Mouse (Mus musculus) hindbrain, postnatal 0 days (tissue): Measurements from ENCODE around the gene Tcaf1. TPM values are rescaled to one million over a fixed set of nuclear protein-coding genes. Genes with fewer than 3 reads are reported as not detected.

Experiments used
- ATAC-seq: fragments of 200-750 bp; cut with Nextera tagmentation; 2 replicates; pipeline ENCODE4 v1.8.0; 2017; ENCODE audit warnings: mild to moderate bottlenecking, moderate TSS enrichment, moderate library complexity
- DNase-seq: peaks from one replicate; pipeline ENCODE4 v3.0.0-alpha.2; 2015; ENCODE audit warnings: low spot score
- H3K27ac ChIP-seq: fragments of 300-500 bp; sonication (generic); 2 replicates; pipeline ENCODE4 v1.5.1; 2014; ENCODE audit warnings: mild to moderate bottlenecking
- H3K27me3 ChIP-seq: fragments of 300-500 bp; sonication (generic); 2 replicates; pipeline ENCODE4 v1.6.1; 2014; ENCODE audit warnings: low read length, mixed read lengths; ENCODE audit not compliant: insufficient read depth
- H3K36me3 ChIP-seq: fragments of 300-500 bp; sonication (generic); 2 replicates; pipeline ENCODE4 v1.6.1; 2014; ENCODE audit warnings: low read length, mixed read lengths; ENCODE audit not compliant: insufficient read depth
- H3K4me1 ChIP-seq: fragments of 300-500 bp; sonication (generic); 2 replicates; pipeline ENCODE4 v1.6.1; 2014; ENCODE audit warnings: antibody characterized with exemption, low read length, mixed read lengths; ENCODE audit not compliant: insufficient read depth
- H3K4me2 ChIP-seq: fragments of 300-500 bp; sonication (generic); 2 replicates; pipeline ENCODE4 v1.6.1; 2014; ENCODE audit warnings: low read depth, mild to moderate bottlenecking, low read length, moderate library complexity, mixed read lengths
- H3K4me3 ChIP-seq: fragments of 300-500 bp; sonication (generic); 2 replicates; pipeline ENCODE4 v1.5.1; 2014; ENCODE audit warnings: low read length
- H3K9ac ChIP-seq: fragments of 300-500 bp; sonication (generic); replicated peaks from 2 replicates; pipeline ENCODE4 v1.6.1; 2014; ENCODE audit warnings: mild to moderate bottlenecking, low read length, moderate library complexity, mixed read lengths
- H3K9me3 ChIP-seq: fragments of 300-500 bp; sonication (generic); 2 replicates; pipeline ENCODE4 v1.6.1; 2016; ENCODE audit warnings: low read length, mixed read lengths
- CTCF ChIP-seq: IDR thresholded peaks from 2 replicates; pipeline ENCODE4 v1.5.1; 2016; ENCODE audit warnings: antibody characterized with exemption, control low read depth, low read depth
- WGBS: fragments of 180-500 bp; shearing (Covaris S2); extraction: QIAGEN DNeasy Blood & Tissue Kit; methylation state at CpG from one replicate; pipeline ENCODE4 v1.1.7; 2014; 5-methylcytosine and 5-hydroxymethylcytosine counted together
- polyA plus RNA-seq: library from polyadenylated mRNA; unstranded; fragments of >200 nt; fragmentation: Nextera tagmentation; extraction: Ambion mirVana; gene quantifications from 2 replicates; pipeline ENCODE4 v1.2.1, GENCODE M21; 2015
- total RNA-seq: library from RNA; depleted of rRNA; stranded (reverse); fragments of >200 nt; gene quantifications from 2 replicates; pipeline ENCODE4 v1.2.3, GENCODE M21; 2014; rRNA removed

The Tcaf1 gene
- total and polyA plus RNA-seq, 2 experiments from 2014 or later = 194 to 262 TPM

DNA sequence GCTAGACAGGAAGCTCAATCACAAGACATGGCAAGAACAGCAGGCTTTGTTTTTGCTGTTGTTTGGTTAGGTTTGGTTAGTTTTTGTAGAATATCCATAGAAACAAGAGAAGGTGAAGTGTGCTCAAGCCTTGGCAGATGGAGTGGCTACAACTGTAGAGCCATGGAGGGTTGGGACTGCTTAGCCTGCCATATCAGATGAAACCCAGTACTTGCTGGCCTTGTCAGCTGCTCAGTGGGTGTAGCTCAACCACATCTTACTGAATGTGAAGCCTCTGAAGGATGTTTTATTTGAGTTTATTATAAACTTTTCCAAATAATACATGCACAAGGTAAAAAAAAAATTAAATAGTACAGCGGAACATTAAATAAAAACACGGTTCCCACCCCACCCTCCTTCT, 42.2 kb downstream of the Tcaf1 start:
- WGBS = 97% methylated on average over 2 of the region's 2 CpGs
- Histone ChIP-seq H3K9me3 (no peaks in the 10 kb centered on the region), H3K27me3 (no peaks in the 10 kb centered on the region), H3K4me2 (no peak overlapping the region), H3K36me3 (peaks cover 11% of the 10 kb centered on the region), H3K9ac (no peak overlapping the region), H3K4me1 (no peaks in the 10 kb centered on the region), H3K4me3 (no peak overlapping the region), H3K27ac (no peak overlapping the region)
- DNase-seq = no peak
- TF ChIP-seq CTCF = no peak
- ATAC-seq = no peak

DNA sequence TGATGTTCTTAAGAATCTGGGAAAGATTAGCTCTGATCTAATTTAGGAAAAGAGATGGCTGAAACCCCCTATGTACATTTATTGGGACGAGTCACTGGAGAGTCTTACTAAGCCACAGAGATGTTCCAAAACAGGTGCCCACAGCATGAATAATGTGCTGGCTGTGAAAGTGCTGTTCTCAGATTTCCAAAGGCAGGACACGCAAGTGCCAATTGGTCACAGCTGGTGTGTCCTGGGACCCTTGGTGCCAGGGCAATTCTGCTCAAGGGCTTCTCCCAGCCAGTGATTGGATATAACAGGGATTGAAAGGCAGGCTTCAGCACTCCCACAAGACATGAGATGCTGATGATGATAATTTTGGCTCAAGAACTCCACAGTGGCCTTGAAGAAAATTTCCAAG, 48.1 kb downstream of the Tcaf1 start:
- ATAC-seq (0 out of 2 replicates have a peak, but pooled peaks have one; percentile 55), DNase-seq (peak; percentile 48)
- H3K9me3 ChIP-seq = no peaks in the 10 kb centered on the region
- no peaks in the 10 kb centered on the region for H3K4me1 ChIP-seq
- no peak overlapping the region for H3K4me2 ChIP-seq
- H3K9ac ChIP-seq = no peak overlapping the region
- H3K4me3 ChIP-seq = no peak overlapping the region
- H3K27ac ChIP-seq = no peak overlapping the region
- TF ChIP-seq CTCF = no peak
- H3K36me3 ChIP-seq = no peaks in the 10 kb centered on the region
- WGBS = 40% methylated on average over 2 of the region's 2 CpGs
- H3K27me3 ChIP-seq = no peaks in the 10 kb centered on the region

DNA sequence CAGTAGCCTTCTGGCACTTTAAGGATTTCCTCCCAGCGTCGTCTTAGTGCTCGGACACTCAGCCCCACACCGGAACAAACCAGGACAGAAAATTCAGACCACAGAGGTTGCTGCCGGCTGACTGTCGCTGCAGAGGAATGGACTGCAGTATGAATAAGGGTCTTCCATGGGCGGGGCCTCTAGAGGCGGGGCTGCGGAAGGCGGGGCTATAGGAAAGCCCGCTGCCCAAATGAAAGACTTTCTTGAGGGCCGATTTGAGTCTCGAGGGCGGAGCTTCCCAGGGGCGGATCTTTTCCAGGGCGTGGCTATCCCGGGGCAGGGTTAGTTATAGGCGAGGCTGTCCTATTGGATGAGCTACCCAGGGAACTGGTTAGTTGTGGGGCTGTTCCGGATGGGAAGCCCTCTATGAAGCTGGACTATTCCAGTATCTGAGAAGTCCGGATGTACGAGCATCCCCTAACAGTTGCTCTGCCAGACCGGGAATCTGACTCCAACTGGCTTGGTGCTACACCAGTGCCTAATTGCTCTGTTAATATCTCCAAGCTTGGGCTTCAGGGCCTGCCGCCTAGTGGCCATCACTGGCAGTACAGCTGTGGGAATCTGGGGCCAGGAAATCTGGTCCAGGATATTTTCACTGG, 64.9 kb downstream of the Tcaf1 start, which contains the start of gene Tcaf2:
Tcaf2 (minus strand) TSS at position 343 of the 638 bp plus-strand sequence.
- no peaks in the 10 kb centered on the region for H3K4me1 ChIP-seq
- H3K36me3 ChIP-seq = no peaks in the 10 kb centered on the region
- peak within 1 kb of the TSS; percentile 68 for H3K4me2 ChIP-seq
- no peak within 1 kb of the TSS for H3K27ac ChIP-seq
- ATAC-seq (peak; percentile 99), DNase-seq (peak; percentile 84)
- H3K9ac ChIP-seq = no peak within 1 kb of the TSS
- no peaks in the 10 kb centered on the region for H3K27me3 ChIP-seq
- TF ChIP-seq CTCF = peak; percentile 94
- no peaks in the 10 kb centered on the region for H3K9me3 ChIP-seq
- peak within 1 kb of the TSS; percentile 41 for H3K4me3 ChIP-seq
- WGBS = 1% methylated on average over 23 of the region's 23 CpGs

DNA sequence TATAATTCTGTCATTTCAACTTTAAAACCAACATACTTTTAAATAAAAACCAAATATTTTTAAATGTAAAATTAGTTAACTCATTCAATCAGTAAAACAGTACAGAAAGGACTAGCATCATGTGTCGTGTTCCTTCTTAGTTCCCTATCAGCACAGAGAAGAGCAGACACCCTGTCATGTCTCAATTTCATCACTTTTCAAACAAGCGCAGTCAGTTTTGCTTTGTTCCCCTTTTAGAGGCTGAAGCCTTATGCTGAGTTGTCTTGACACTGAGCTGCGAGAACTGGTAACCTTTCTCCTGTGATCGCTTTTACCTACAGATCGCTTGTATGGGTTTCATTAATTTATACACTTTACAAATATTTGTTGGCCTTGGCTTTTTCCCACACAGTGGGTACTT, 75.5 kb downstream of the Tcaf1 start:
- TF ChIP-seq CTCF = no peak
- Histone ChIP-seq H3K36me3 (no peaks in the 10 kb centered on the region), H3K4me2 (no peak overlapping the region), H3K4me3 (no peak overlapping the region), H3K27me3 (no peaks in the 10 kb centered on the region), H3K9ac (no peak overlapping the region), H3K9me3 (no peaks in the 10 kb centered on the region), H3K4me1 (no peaks in the 10 kb centered on the region), H3K27ac (no peak overlapping the region)
- ATAC-seq (no peak), DNase-seq (no peak)
- 78% methylated on average over 5 of the region's 5 CpGs for WGBS

DNA sequence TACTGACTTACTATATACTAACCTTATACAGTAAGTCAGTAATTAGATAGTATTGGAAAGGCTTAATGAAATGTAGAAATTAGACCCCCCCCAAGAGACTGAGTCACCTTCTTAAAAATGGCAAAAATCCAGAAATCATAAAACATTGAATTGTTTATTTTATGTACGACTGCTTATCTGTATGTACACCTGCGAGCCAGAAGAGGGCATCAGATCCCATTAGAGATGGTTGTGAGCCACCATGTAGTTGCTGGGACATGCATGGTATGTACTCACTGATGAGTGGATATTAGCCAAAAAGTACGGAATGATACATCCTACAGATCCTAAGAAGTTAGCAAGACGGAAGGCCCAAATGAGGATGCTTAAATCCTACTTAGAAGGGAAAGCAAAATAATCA, 78.5 kb downstream of the Tcaf1 start:
- TF ChIP-seq CTCF = peak; percentile 33; the same call in 1 of the 2 replicates
- no peaks in the 10 kb centered on the region for H3K36me3 ChIP-seq
- no peak overlapping the region for H3K9ac ChIP-seq
- no peaks in the 10 kb centered on the region for H3K27me3 ChIP-seq
- no peaks in the 10 kb centered on the region for H3K4me1 ChIP-seq
- no peaks in the 10 kb centered on the region for H3K9me3 ChIP-seq
- H3K4me3 ChIP-seq = no peak overlapping the region
- DNase-seq (no peak), ATAC-seq (no peak)
- no peak overlapping the region for H3K4me2 ChIP-seq
- 79% methylated on average over 4 of the region's 4 CpGs for WGBS
- no peak overlapping the region for H3K27ac ChIP-seq

Other genes starting within 250 kb of the Tcaf1 start
- gene Olfr458, start 244.9 kb downstream of the Tcaf1 start, total RNA-seq = not detected in 2 replicates
- not detected in 2 replicates for gene Olfr458, start 244.9 kb downstream of the Tcaf1 start, polyA plus RNA-seq
- gene Olfr457, start 233.8 kb downstream of the Tcaf1 start, total RNA-seq = not detected in 2 replicates
- gene Olfr457, start 233.8 kb downstream of the Tcaf1 start, polyA plus RNA-seq = not detected in 2 replicates
- not detected in 2 replicates for gene Olfr456, start 222.9 kb downstream of the Tcaf1 start, total RNA-seq
- gene Olfr456, start 222.9 kb downstream of the Tcaf1 start, polyA plus RNA-seq = not detected in 2 replicates
- gene Olfr455, start 162.5 kb downstream of the Tcaf1 start, total RNA-seq = not detected in 2 replicates
- gene Olfr455, start 162.5 kb downstream of the Tcaf1 start, polyA plus RNA-seq = not detected in 2 replicates
- not detected in 2 replicates for gene Tcaf3, start 112.4 kb downstream of the Tcaf1 start, total RNA-seq
- gene Tcaf3, start 112.4 kb downstream of the Tcaf1 start, polyA plus RNA-seq = not detected in 2 replicates
- gene Tcaf2, start 64.8 kb downstream of the Tcaf1 start, total RNA-seq = 2.9 and 4.0 TPM in 2 replicates
- 2.1 and 2.4 TPM in 2 replicates for gene Tcaf2, start 64.8 kb downstream of the Tcaf1 start, polyA plus RNA-seq
- gene Olfr453, start 29.3 kb upstream of the Tcaf1 start, total RNA-seq = not detected in 2 replicates
- gene Olfr453, start 29.3 kb upstream of the Tcaf1 start, polyA plus RNA-seq = not detected in 2 replicates
- not detected in 2 replicates for gene Olfr38, start 46.3 kb upstream of the Tcaf1 start, total RNA-seq
- gene Olfr38, start 46.3 kb upstream of the Tcaf1 start, polyA plus RNA-seq = not detected in 2 replicates
- gene Olfr452, start 75.0 kb upstream of the Tcaf1 start, total RNA-seq = not detected in 2 replicates
- not detected in 2 replicates for gene Olfr452, start 75.0 kb upstream of the Tcaf1 start, polyA plus RNA-seq
- gene Olfr450, start 101.9 kb upstream of the Tcaf1 start, total RNA-seq = not detected in 2 replicates
- gene Olfr450, start 101.9 kb upstream of the Tcaf1 start, polyA plus RNA-seq = not detected in 2 replicates
- not detected in 2 replicates for gene Olfr449, start 124.3 kb upstream of the Tcaf1 start, total RNA-seq
- gene Olfr449, start 124.3 kb upstream of the Tcaf1 start, polyA plus RNA-seq = not detected in 2 replicates
- not detected in 2 replicates for gene Olfr448, start 180.4 kb upstream of the Tcaf1 start, total RNA-seq
- not detected in 2 replicates for gene Olfr448, start 180.4 kb upstream of the Tcaf1 start, polyA plus RNA-seq
- not detected in 2 replicates for gene Olfr447, start 198.8 kb upstream of the Tcaf1 start, total RNA-seq
- not detected in 2 replicates for gene Olfr447, start 198.8 kb upstream of the Tcaf1 start, polyA plus RNA-seq
- gene Olfr446, start 211.3 kb upstream of the Tcaf1 start, total RNA-seq = not detected in 2 replicates
- gene Olfr446, start 211.3 kb upstream of the Tcaf1 start, polyA plus RNA-seq = not detected in 2 replicates
- gene Olfr444, start 239.0 kb upstream of the Tcaf1 start, total RNA-seq = not detected in 2 replicates
- gene Olfr444, start 239.0 kb upstream of the Tcaf1 start, polyA plus RNA-seq = not detected in 2 replicates